Mouse (Mus musculus) induced T-regulatory cell, adult 2 months (primary cell): ENCODE measurements around the gene Olfr1042.
"Not testable (repeated sequence)": the region's sequence is repeated elsewhere in the genome, so short reads cannot be mapped to it uniquely, and the experiment has no call there.

Experiments
- DNase-seq: peaks from one replicate; pipeline ENCODE4 v3.0.0-alpha.2; 2012; ENCODE audit warnings: low read depth

The Olfr1042 gene

GRCm38 (mm10) chr2:86161738-86162137, at the start of gene Olfr1042:
Gene Olfr1042 (minus strand): TSS chr2:86161838.
- DNase-seq = no peak

GRCm38 (mm10) chr2:86202909-86203308, 41.3 kb upstream of the Olfr1042 start, which contains the start of gene Olfr1045:
Gene Olfr1045 (minus strand): TSS chr2:86203009.
- DNase-seq = no peak

GRCm38 (mm10) chr2:86195863-86196262, 34.2 kb upstream of the Olfr1042 start:
- no peak for DNase-seq

DNA sequence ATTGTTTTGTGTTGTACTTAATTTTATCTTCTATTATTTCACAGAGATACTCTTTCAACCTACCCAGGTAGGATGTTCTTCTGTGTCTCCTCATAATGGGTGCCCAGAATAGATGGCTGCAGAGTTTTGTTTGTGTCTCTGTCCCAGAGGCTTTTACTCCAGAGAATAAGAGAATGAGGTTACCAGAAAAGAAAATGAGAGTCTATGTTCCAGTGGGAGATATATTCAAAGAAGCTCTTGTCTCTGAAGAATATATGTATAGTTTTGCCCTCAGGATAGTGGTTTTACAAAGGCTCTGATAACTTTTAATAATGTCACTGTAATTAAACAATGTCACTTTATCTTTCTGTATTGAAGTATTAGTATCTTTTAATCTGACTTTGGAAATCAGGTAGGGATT, 23.9 kb upstream of the Olfr1042 start, which contains the start of gene Olfr52:
Gene Olfr52 (minus strand): TSS at position 101 of the 400 bp plus-strand sequence.
- DNase-seq = no peak

DNA sequence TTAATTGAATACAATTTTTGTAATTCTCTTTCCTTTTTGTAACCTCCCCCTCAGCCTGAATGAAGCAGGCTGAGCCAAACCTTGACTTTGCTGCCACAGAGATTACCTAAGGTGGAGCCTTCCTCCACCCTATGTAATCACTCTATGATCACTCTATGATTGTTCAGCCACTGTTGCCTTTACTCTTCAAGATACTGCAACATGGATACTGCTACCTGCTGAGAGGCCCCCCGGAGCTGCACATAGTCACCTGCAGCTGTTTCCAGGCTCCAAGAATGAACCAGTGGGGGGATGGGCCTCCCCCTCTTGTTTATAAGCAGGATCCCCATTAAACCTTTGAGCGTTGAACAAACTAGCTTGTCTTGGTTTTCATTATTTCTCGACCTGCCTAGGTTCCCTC, 18.3 kb upstream of the Olfr1042 start:
- no peak for DNase-seq

- no peak for DNase-seq
Measured at GRCm38 (mm10) chr2:86177720-86178119, 16.1 kb upstream of the Olfr1042 start, which contains the start of gene Olfr1044. Gene Olfr1044 (minus strand): TSS chr2:86177820.

GRCm38 (mm10) chr2:86175422-86175821, 13.8 kb upstream of the Olfr1042 start:
- not testable (repeated sequence) for DNase-seq

GRCm38 (mm10) chr2:86167422-86167821, 5.8 kb upstream of the Olfr1042 start, which contains the start of gene Olfr1043:
Gene Olfr1043 (minus strand): TSS chr2:86167522.
- DNase-seq = no peak

- no peak for DNase-seq
Measured at GRCm38 (mm10) chr2:86146632-86147031, 15.0 kb downstream of the Olfr1042 start, which contains the start of gene Olfr1040. Gene Olfr1040 (minus strand): TSS chr2:86146732.

DNA sequence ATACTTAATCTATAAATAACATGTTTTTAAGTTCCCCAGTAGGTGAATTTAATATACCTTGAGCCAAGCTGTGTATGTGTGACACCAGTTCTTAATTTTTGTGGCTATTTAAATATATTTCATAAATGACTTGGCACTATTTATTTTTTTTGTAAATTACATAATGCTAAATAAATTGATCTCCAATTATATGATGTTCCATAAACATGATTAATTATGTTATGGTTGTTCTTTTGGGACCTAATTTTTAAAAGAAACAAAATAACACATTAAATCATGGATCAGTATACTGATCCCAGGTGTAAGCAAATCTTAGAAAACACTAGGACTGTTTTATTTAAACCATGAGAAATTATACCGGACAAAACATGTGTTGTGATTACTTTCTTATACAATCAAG, 25.8 kb downstream of the Olfr1042 start, which contains the start of gene Olfr1039:
Gene Olfr1039 (minus strand): TSS at position 101 of the 400 bp plus-strand sequence.
- DNase-seq = no peak
